Mouse (Mus musculus): Measurements from ENCODE around the gene Iars. TPM values are rescaled to one million over a fixed set of nuclear protein-coding genes. Genes with fewer than 3 reads are reported as not detected.
"Not testable (repeated sequence)": the region's sequence is repeated elsewhere in the genome, so short reads cannot be mapped to it uniquely, and the experiment has no call there.

Gene Iars
- total and polyA plus RNA-seq, 2 experiments from 2014 or later: 21.0 to 57.3 TPM

DNA sequence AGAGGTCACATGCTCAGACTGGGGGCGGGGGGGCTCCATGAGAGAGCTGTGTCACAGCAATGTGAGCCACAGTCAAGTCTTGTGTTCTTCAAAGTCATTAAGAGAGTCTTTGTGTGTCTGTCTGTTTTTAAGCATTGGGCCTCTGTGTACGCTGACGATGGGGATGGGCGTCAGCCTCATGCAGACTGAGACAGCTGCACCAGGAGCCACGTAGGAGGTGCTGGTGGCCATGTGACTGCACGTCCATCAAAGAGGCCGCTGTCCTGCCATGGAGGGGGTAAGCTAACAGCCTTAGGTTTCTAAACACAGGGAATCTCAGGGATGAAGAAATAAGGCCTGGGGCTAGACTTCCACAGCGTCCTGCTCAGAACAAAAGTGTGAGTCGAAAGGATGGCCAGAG, 84.4 kb downstream of the Iars start:
- DNase-seq (no peak), ATAC-seq (no peak)
- no peak overlapping the region for H3K27ac ChIP-seq (ENCODE audit: low read depth, low read length)
- no peaks in the 10 kb centered on the region for H3K9me3 ChIP-seq (ENCODE audit: low read length)
- H3K36me3 ChIP-seq (ENCODE audit: insufficient read depth): no peaks in the 10 kb centered on the region
- no peak overlapping the region for H3K4me3 ChIP-seq (ENCODE audit: low read depth, low read length)
- no peak overlapping the region for H3K9ac ChIP-seq
- no peak overlapping the region for H3K4me2 ChIP-seq (ENCODE audit: low read depth)
- WGBS: 61% methylated on average over 9 of the region's 9 CpGs
- no peaks in the 10 kb centered on the region for H3K4me1 ChIP-seq (ENCODE audit: insufficient read depth)
- no peaks in the 10 kb centered on the region for H3K27me3 ChIP-seq (ENCODE audit: insufficient read depth, low read length)
- TF ChIP-seq CTCF (IDR thresholded peaks at IDR 0.05; ENCODE audit: low read depth): no peak

- ATAC-seq (no peak), DNase-seq (no peak)
- Histone ChIP-seq H3K4me2 (ENCODE audit: low read depth) (no peak overlapping the region), H3K27ac (ENCODE audit: low read depth, low read length) (no peak overlapping the region), H3K9me3 (ENCODE audit: low read length) (no peaks in the 10 kb centered on the region), H3K9ac (no peak overlapping the region), H3K36me3 (ENCODE audit: insufficient read depth) (no peaks in the 10 kb centered on the region), H3K4me1 (ENCODE audit: insufficient read depth) (no peaks in the 10 kb centered on the region), H3K4me3 (ENCODE audit: low read depth, low read length) (no peak overlapping the region), H3K27me3 (ENCODE audit: insufficient read depth, low read length) (no peaks in the 10 kb centered on the region)
- WGBS: 97% methylated on average over 2 of the region's 2 CpGs
- TF ChIP-seq CTCF (IDR thresholded peaks at IDR 0.05; ENCODE audit: low read depth): no peak
Observed at GRCm38 (mm10) chr13:49768048-49768447, 86.1 kb downstream of the Iars start.

GRCm38 (mm10) chr13:49769111-49769510, 87.2 kb downstream of the Iars start:
- Histone ChIP-seq H3K27ac (ENCODE audit: low read depth, low read length) (no peak overlapping the region), H3K4me1 (ENCODE audit: insufficient read depth) (no peaks in the 10 kb centered on the region), H3K4me3 (ENCODE audit: low read depth, low read length) (no peak overlapping the region), H3K9me3 (ENCODE audit: low read length) (no peaks in the 10 kb centered on the region), H3K27me3 (ENCODE audit: insufficient read depth, low read length) (no peaks in the 10 kb centered on the region), H3K9ac (no peak overlapping the region), H3K4me2 (ENCODE audit: low read depth) (no peak overlapping the region), H3K36me3 (ENCODE audit: insufficient read depth) (no peaks in the 10 kb centered on the region)
- DNase-seq (no peak), ATAC-seq (no peak)
- 88% methylated on average over 16 of the region's 16 CpGs for WGBS
- TF ChIP-seq CTCF (IDR thresholded peaks at IDR 0.05; ENCODE audit: low read depth): no peak

DNA sequence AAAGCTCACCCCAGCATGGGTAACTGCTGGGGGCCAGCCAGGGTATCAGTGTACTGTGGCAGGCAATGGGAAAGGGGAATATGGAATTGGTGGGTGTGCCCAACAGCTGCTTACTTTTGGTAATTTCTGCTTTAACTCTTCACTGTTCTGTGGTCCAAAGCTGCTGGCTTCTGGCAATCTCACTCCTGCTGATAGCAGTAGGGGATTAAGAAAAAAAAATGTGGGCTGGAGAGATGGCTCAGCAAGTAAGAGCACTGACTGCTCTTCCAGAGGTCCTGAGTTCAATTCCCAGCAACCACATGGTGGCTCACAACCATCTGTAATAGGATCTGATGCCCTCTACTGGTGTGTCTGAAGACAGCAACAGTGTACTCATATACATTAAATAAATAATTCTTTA, 89.6 kb downstream of the Iars start:
- not testable (repeated sequence) for H3K4me3 ChIP-seq (ENCODE audit: low read depth, low read length); H3K36me3 ChIP-seq (ENCODE audit: insufficient read depth); ATAC-seq; H3K27me3 ChIP-seq (ENCODE audit: insufficient read depth, low read length); H3K9me3 ChIP-seq (ENCODE audit: low read length); H3K4me2 ChIP-seq (ENCODE audit: low read depth); H3K9ac ChIP-seq; H3K27ac ChIP-seq (ENCODE audit: low read depth, low read length); DNase-seq; H3K4me1 ChIP-seq (ENCODE audit: insufficient read depth)

Other genes starting within 250 kb of the Iars start
- 0.31 and 0.67 TPM in 2 replicates for gene Tes3-ps, start 188.8 kb upstream of the Iars start, total RNA-seq (2014; rRNA removed)
- 0.49 and 0.56 TPM in 2 replicates for gene Tes3-ps, start 188.8 kb upstream of the Iars start, polyA plus RNA-seq (2015; fragmentation: Nextera tagmentation; extraction: Ambion mirVana)
- 2.0 TPM in 2 replicates for gene Ecm2, start 177.3 kb upstream of the Iars start, total RNA-seq (2014; rRNA removed)
- 1.0 and 1.8 TPM in 2 replicates for gene Ecm2, start 177.3 kb upstream of the Iars start, polyA plus RNA-seq (2015; fragmentation: Nextera tagmentation; extraction: Ambion mirVana)
- gene Aspn, start 137.7 kb upstream of the Iars start, total RNA-seq (2014; rRNA removed): 1.6 and 7.9 TPM in 2 replicates
- 1.1 and 1.4 TPM in 2 replicates for gene Aspn, start 137.7 kb upstream of the Iars start, polyA plus RNA-seq (2015; fragmentation: Nextera tagmentation; extraction: Ambion mirVana)
- 1.9 and 2.4 TPM in 2 replicates for gene Omd, start 99.6 kb upstream of the Iars start, total RNA-seq (2014; rRNA removed)
- 1.9 and 2.3 TPM in 2 replicates for gene Omd, start 99.6 kb upstream of the Iars start, polyA plus RNA-seq (2015; fragmentation: Nextera tagmentation; extraction: Ambion mirVana)
- gene Ogn, start 74.1 kb upstream of the Iars start, total RNA-seq (2014; rRNA removed): 19.2 and 29.8 TPM in 2 replicates
- gene Ogn, start 74.1 kb upstream of the Iars start, polyA plus RNA-seq (2015; fragmentation: Nextera tagmentation; extraction: Ambion mirVana): 13.6 and 18.1 TPM in 2 replicates
- gene Cenpp, start 29.3 kb upstream of the Iars start, total RNA-seq (2014; rRNA removed): 5.6 and 6.9 TPM in 2 replicates
- 7.5 and 9.0 TPM in 2 replicates for gene Cenpp, start 29.3 kb upstream of the Iars start, polyA plus RNA-seq (2015; fragmentation: Nextera tagmentation; extraction: Ambion mirVana)
- gene Nol8, start 29.0 kb upstream of the Iars start, total RNA-seq (2014; rRNA removed): 14.8 and 22.5 TPM in 2 replicates
- gene Nol8, start 29.0 kb upstream of the Iars start, polyA plus RNA-seq (2015; fragmentation: Nextera tagmentation; extraction: Ambion mirVana): 12.4 and 14.3 TPM in 2 replicates
- not detected in 2 replicates for gene Gm30302, start 116.9 kb downstream of the Iars start, total RNA-seq (2014; rRNA removed)
- gene Gm30302, start 116.9 kb downstream of the Iars start, polyA plus RNA-seq (2015; fragmentation: Nextera tagmentation; extraction: Ambion mirVana): not detected in 2 replicates

All from forebrain, postnatal 0 days (tissue).